Mouse (Mus musculus): ENCODE data around the gene Tbc1d2. TPM values are rescaled to one million over a fixed set of nuclear protein-coding genes. Genes with fewer than 3 reads are reported as not detected.
"Not testable (repeated sequence)": the region's sequence is repeated elsewhere in the genome, so short reads cannot be mapped to it uniquely, and the experiment has no call there.

Tbc1d2 gene
- polyA plus RNA-seq, 1 experiment from 2014 or later, result 3.0 TPM

- Histone ChIP-seq H3K9me3 (replicated peaks) (peaks cover 7% of the 10 kb centered on the region; the same call in 1 of the 2 replicates), H3K27ac (no peak overlapping the region), H3K4me3 (replicated peaks) (no peak overlapping the region), H3K27me3 (no peaks in the 10 kb centered on the region), H3K9ac (no peak overlapping the region), H3K4me1 (peaks cover 18% of the 10 kb centered on the region), H3K36me3 (no peaks in the 10 kb centered on the region), H3K4me2 (no peak overlapping the region)
- no peak for ATAC-seq (replicated peaks; ENCODE audit: low FRiP score)
- WGBS, result 66% methylated on average over 13 of the region's 13 CpGs
These were observed 64.8 kb downstream of the Tbc1d2 start for GRCm38 (mm10) chr4:46585041-46585810.

- WGBS, result 9% methylated on average over 3 of the region's 3 CpGs
- H3K27ac ChIP-seq; H3K9me3 ChIP-seq (replicated peaks); H3K27me3 ChIP-seq; ATAC-seq (replicated peaks; ENCODE audit: low FRiP score); H3K9ac ChIP-seq; H3K36me3 ChIP-seq; H3K4me2 ChIP-seq; H3K4me3 ChIP-seq (replicated peaks): not testable (repeated sequence)
- peaks cover 11% of the 10 kb centered on the region for H3K4me1 ChIP-seq
These were observed 65.5 kb downstream of the Tbc1d2 start for GRCm38 (mm10) chr4:46584536-46584935.

GRCm38 (mm10) chr4:46584084-46584483 lies 65.9 kb downstream of the Tbc1d2 start:
- WGBS, result 52% methylated on average over 2 of the region's 6 CpGs
- not testable (repeated sequence) for H3K9ac ChIP-seq; H3K36me3 ChIP-seq; H3K27ac ChIP-seq; H3K4me2 ChIP-seq; H3K4me1 ChIP-seq; H3K4me3 ChIP-seq (replicated peaks); H3K27me3 ChIP-seq; H3K9me3 ChIP-seq (replicated peaks); ATAC-seq (replicated peaks; ENCODE audit: low FRiP score)

GRCm38 (mm10) chr4:46582024-46582423 lies 68.0 kb downstream of the Tbc1d2 start:
- not testable (repeated sequence) for H3K9me3 ChIP-seq (replicated peaks); H3K27me3 ChIP-seq; H3K27ac ChIP-seq; H3K36me3 ChIP-seq; H3K9ac ChIP-seq; H3K4me2 ChIP-seq; ATAC-seq (replicated peaks; ENCODE audit: low FRiP score); H3K4me3 ChIP-seq (replicated peaks); H3K4me1 ChIP-seq
- WGBS, result 86% methylated on average over 9 of the region's 9 CpGs

- H3K36me3 ChIP-seq; H3K4me3 ChIP-seq (replicated peaks); H3K27ac ChIP-seq; H3K4me2 ChIP-seq; H3K4me1 ChIP-seq; H3K9ac ChIP-seq; H3K9me3 ChIP-seq (replicated peaks); H3K27me3 ChIP-seq; ATAC-seq (replicated peaks; ENCODE audit: low FRiP score): not testable (repeated sequence)
- 93% methylated on average over 22 of the region's 22 CpGs for WGBS
These were observed 68.4 kb downstream of the Tbc1d2 start for GRCm38 (mm10) chr4:46581577-46581976.

GRCm38 (mm10) chr4:46580799-46581243 lies 69.2 kb downstream of the Tbc1d2 start:
- ATAC-seq (replicated peaks; ENCODE audit: low FRiP score); H3K4me3 ChIP-seq (replicated peaks): not testable (repeated sequence)
- WGBS, result 92% methylated on average over 15 of the region's 15 CpGs

GRCm38 (mm10) chr4:46578796-46579346 lies 71.1 kb downstream of the Tbc1d2 start:
- WGBS, result 94% methylated on average over 8 of the region's 8 CpGs
- not testable (repeated sequence) for H3K27me3 ChIP-seq; H3K9me3 ChIP-seq (replicated peaks); ATAC-seq (replicated peaks; ENCODE audit: low FRiP score); H3K4me1 ChIP-seq; H3K36me3 ChIP-seq; H3K27ac ChIP-seq; H3K4me3 ChIP-seq (replicated peaks); H3K4me2 ChIP-seq; H3K9ac ChIP-seq

More at GRCm38 (mm10) chr4:46580799-46581243, 69.2 kb downstream of the Tbc1d2 start:
- H3K9ac ChIP-seq; H3K27me3 ChIP-seq; H3K4me1 ChIP-seq; H3K4me2 ChIP-seq; H3K36me3 ChIP-seq; H3K9me3 ChIP-seq (replicated peaks); H3K27ac ChIP-seq: not testable (repeated sequence)

- peaks cover 7% of the 10 kb centered on the region; the same call in 1 of the 2 replicates for H3K9me3 ChIP-seq (replicated peaks)
- H3K4me1 ChIP-seq, result 0 out of 2 replicates have a peak, but pooled peaks cover 8% of the 10 kb centered on the region
- H3K27ac ChIP-seq, result no peak overlapping the region
- no peaks in the 10 kb centered on the region for H3K36me3 ChIP-seq
- no peak for ATAC-seq (replicated peaks; ENCODE audit: low FRiP score)
- no peak overlapping the region for H3K4me3 ChIP-seq (replicated peaks)
- H3K9ac ChIP-seq, result no peak overlapping the region
- no peaks in the 10 kb centered on the region for H3K27me3 ChIP-seq
- 80% methylated on average over 1 of the region's 1 CpGs for WGBS
- no peak overlapping the region for H3K4me2 ChIP-seq
These were observed 71.8 kb downstream of the Tbc1d2 start for GRCm38 (mm10) chr4:46578228-46578627.

GRCm38 (mm10) chr4:46575509-46576284 lies 74.3 kb downstream of the Tbc1d2 start:
- 84% methylated on average over 6 of the region's 10 CpGs for WGBS
- H3K27me3 ChIP-seq; H3K36me3 ChIP-seq; H3K4me1 ChIP-seq; H3K4me3 ChIP-seq (replicated peaks); ATAC-seq (replicated peaks; ENCODE audit: low FRiP score); H3K4me2 ChIP-seq; H3K9me3 ChIP-seq (replicated peaks); H3K9ac ChIP-seq; H3K27ac ChIP-seq: not testable (repeated sequence)

- 62% methylated on average over 12 of the region's 12 CpGs for WGBS
- no peak overlapping the region for H3K9ac ChIP-seq
- H3K4me2 ChIP-seq, result no peak overlapping the region
- H3K4me3 ChIP-seq (replicated peaks), result no peak overlapping the region
- H3K27me3 ChIP-seq, result no peaks in the 10 kb centered on the region
- no peak overlapping the region for H3K27ac ChIP-seq
- H3K9me3 ChIP-seq (replicated peaks), result no peaks in the 10 kb centered on the region
- ATAC-seq (replicated peaks; ENCODE audit: low FRiP score), result no peak
- no peaks in the 10 kb centered on the region for H3K36me3 ChIP-seq
- H3K4me1 ChIP-seq, result peaks cover 8% of the 10 kb centered on the region; the same call in 1 of the 2 replicates
These were observed 75.2 kb downstream of the Tbc1d2 start for GRCm38 (mm10) chr4:46574841-46575240.

GRCm38 (mm10) chr4:46574024-46574753 lies 75.8 kb downstream of the Tbc1d2 start:
- no peak for ATAC-seq (replicated peaks; ENCODE audit: low FRiP score)
- no peak overlapping the region for H3K9ac ChIP-seq
- no peaks in the 10 kb centered on the region for H3K9me3 ChIP-seq (replicated peaks)
- H3K27ac ChIP-seq, result no peak overlapping the region
- no peak overlapping the region for H3K4me2 ChIP-seq
- no peak overlapping the region for H3K4me3 ChIP-seq (replicated peaks)
- H3K27me3 ChIP-seq, result no peaks in the 10 kb centered on the region
- H3K4me1 ChIP-seq, result peaks cover 8% of the 10 kb centered on the region; the same call in 1 of the 2 replicates
- WGBS, result 38% methylated on average over 9 of the region's 9 CpGs
- H3K36me3 ChIP-seq, result no peaks in the 10 kb centered on the region

Measured in kidney, embryonic 15.5 days (tissue).